Mouse (Mus musculus) heart, postnatal 14 days (tissue): Measurements from ENCODE around the gene Pam. TPM values are rescaled to one million over a fixed set of nuclear protein-coding genes. Genes with fewer than 3 reads are reported as not detected.
A peak's percentile ranks its signal among the peaks of the same experiment; 100 is the strongest.

ENCODE experiments used
- DNase-seq, 2 experiments: peaks; one replicate each; pipeline ENCODE4 v3.0.0; 2021 to 2022
- intact Hi-C: fragments of 180-260 bp; cut with DNase I; formaldehyde crosslinking; loops from one replicate; pipeline ENCODE4 v1.15.1; 2025
- total RNA-seq, 2 experiments: library from RNA; stranded (reverse); gene quantifications; 2 replicates each; pipeline ENCODE4 v1.2.3; 2021

Pam gene
- total RNA-seq, 2 experiments from 2014 or later: 474 to 583 TPM

GRCm38 (mm10) chr1:97854256-97854655, 241.2 kb downstream of the Pam start:
- intact Hi-C loops: no loop called here
- no peak for DNase-seq

- DNase-seq: peak; percentile 16 to 26
- intact Hi-C loops: no loop called here
These were observed 243.8 kb downstream of the Pam start for GRCm38 (mm10) chr1:97851601-97852175.

- DNase-seq: no peak
- intact Hi-C loops: no loop called here
These were observed 246.7 kb downstream of the Pam start for GRCm38 (mm10) chr1:97848601-97849241.

GRCm38 (mm10) chr1:97843220-97843992, 252.0 kb downstream of the Pam start:
- intact Hi-C loops: no loop called here
- DNase-seq: no peak

GRCm38 (mm10) chr1:97834354-97834822, 261.1 kb downstream of the Pam start:
- DNase-seq: no peak
- intact Hi-C loops: no loop called here

GRCm38 (mm10) chr1:97833466-97834353, 261.7 kb downstream of the Pam start:
- intact Hi-C loops: no loop called here
- DNase-seq: peak; percentile 63 to 72

GRCm38 (mm10) chr1:97828087-97828486, 267.4 kb downstream of the Pam start:
- intact Hi-C loops: no loop called here
- no peak for DNase-seq

- intact Hi-C loops: no loop called here
- DNase-seq: no peak
These were observed 267.9 kb downstream of the Pam start for GRCm38 (mm10) chr1:97827566-97827965.

GRCm38 (mm10) chr1:97822904-97823303, 272.5 kb downstream of the Pam start:
- intact Hi-C loops: no loop called here
- no peak for DNase-seq

- no peak for DNase-seq
- intact Hi-C loops: no loop called here
These were observed 273.2 kb downstream of the Pam start for GRCm38 (mm10) chr1:97822203-97822602.

- intact Hi-C loops: no loop called here
These were observed 274.2 kb downstream of the Pam start for GRCm38 (mm10) chr1:97821282-97821681.

GRCm38 (mm10) chr1:97809255-97809912, 286.1 kb downstream of the Pam start:
- intact Hi-C loops: loop anchor here (2.0 to 10.0 kb wide), 3 partner anchors 85 to 541 kb away; no protein-coding TSS in a partner anchor
- no peak for DNase-seq

More at GRCm38 (mm10) chr1:97821282-97821681, 274.2 kb downstream of the Pam start:
- DNase-seq: no peak

GRCm38 (mm10) chr1:97804520-97804919, 290.9 kb downstream of the Pam start:
- intact Hi-C loops: loop anchor here (10.0 kb wide), 1 partner anchor 80 kb away; no protein-coding TSS in a partner anchor
- DNase-seq: no peak

- no peak for DNase-seq
- intact Hi-C loops: loop anchor here (10.0 kb wide), 1 partner anchor 78 kb away; no protein-coding TSS in a partner anchor
These were observed 293.1 kb downstream of the Pam start for GRCm38 (mm10) chr1:97802207-97802902.

- DNase-seq: no peak
- intact Hi-C loops: loop anchor here (10.0 kb wide), 1 partner anchor 761 kb away; no protein-coding TSS in a partner anchor
These were observed 299.5 kb downstream of the Pam start for GRCm38 (mm10) chr1:97795936-97796335.

- intact Hi-C loops: loop anchor here (10.0 kb wide), 1 partner anchor 759 kb away; no protein-coding TSS in a partner anchor
- no peak for DNase-seq
These were observed 301.3 kb downstream of the Pam start for GRCm38 (mm10) chr1:97794110-97794509.

- no peak for DNase-seq
- intact Hi-C loops: no loop called here
These were observed 307.0 kb downstream of the Pam start for GRCm38 (mm10) chr1:97788490-97788889.

- intact Hi-C loops: no loop called here
- no peak for DNase-seq
These were observed 307.8 kb downstream of the Pam start for GRCm38 (mm10) chr1:97787674-97788073.
